Mouse (Mus musculus) heart, embryonic 14.5 days (tissue): ENCODE data around the gene Trim26. TPM values are rescaled to one million over a fixed set of nuclear protein-coding genes. Genes with fewer than 3 reads are reported as not detected.
"Not testable (repeated sequence)": the region's sequence is repeated elsewhere in the genome, so short reads cannot be mapped to it uniquely, and the experiment has no call there.

Source experiments
- ATAC-seq: fragments of 200-750 bp; cut with Nextera tagmentation; 2 replicates; pipeline ENCODE4 v1.8.0; 2017; ENCODE audit warnings: low read depth, moderate TSS enrichment; ENCODE audit not compliant: insufficient number of reproducible peaks, insufficient read depth, low FRiP score
- H3K27ac ChIP-seq, 2 experiments: fragments of 200-500 bp in 1 of 2; fragments of 300-500 bp in 1 of 2; sonication (generic) in 1 of 2; replicated peaks in 1 of 2; 2 replicates each; pipeline ENCODE4 v1.5.1; 2012 to 2014; ENCODE audit warnings: low read depth in 2 of 2, low read length in 2 of 2, control low read depth in 1 of 2, mild to moderate bottlenecking in 1 of 2, mixed read lengths in 1 of 2; ENCODE audit not compliant: control insufficient read depth in 1 of 2, insufficient read depth in 1 of 2
- H3K27me3 ChIP-seq: fragments of 300-500 bp; sonication (generic); 2 replicates; pipeline ENCODE4 v1.6.1; 2014; ENCODE audit warnings: mild to moderate bottlenecking, low read length, control low read depth; ENCODE audit not compliant: control insufficient read depth, insufficient read depth
- H3K36me3 ChIP-seq: fragments of 300-500 bp; sonication (generic); 2 replicates; pipeline ENCODE4 v1.6.1; 2014; ENCODE audit warnings: mild to moderate bottlenecking, control low read depth, low read length, mixed read lengths; ENCODE audit not compliant: control insufficient read depth, insufficient read depth
- H3K4me1 ChIP-seq, 2 experiments: fragments of 200-500 bp in 1 of 2; fragments of 300-500 bp in 1 of 2; sonication (generic) in 1 of 2; 2 replicates each; pipeline ENCODE4 v1.6.1; 2012 to 2014; ENCODE audit warnings: low read length in 2 of 2, control low read depth in 1 of 2, mixed read lengths in 1 of 2; ENCODE audit not compliant: control insufficient read depth in 2 of 2, insufficient read depth in 2 of 2
- H3K4me2 ChIP-seq: fragments of 300-500 bp; sonication (generic); 2 replicates; pipeline ENCODE4 v1.6.1; 2014; ENCODE audit warnings: mild to moderate bottlenecking, low read length
- H3K4me3 ChIP-seq, 2 experiments: fragments of 200-500 bp in 1 of 2; fragments of 300-500 bp in 1 of 2; sonication (generic) in 1 of 2; 2 replicates each; pipeline ENCODE4 v1.5.1; 2012 to 2014; ENCODE audit warnings: low read length in 2 of 2, mild to moderate bottlenecking in 2 of 2, control low read depth in 1 of 2, low read depth in 1 of 2, moderate library complexity in 1 of 2; ENCODE audit not compliant: control insufficient read depth in 1 of 2, insufficient read depth in 1 of 2
- H3K9ac ChIP-seq: fragments of 300-500 bp; sonication (generic); 2 replicates; pipeline ENCODE4 v1.6.1; 2014; ENCODE audit warnings: mild to moderate bottlenecking, low read length
- H3K9me3 ChIP-seq: fragments of 300-500 bp; sonication (generic); 2 replicates; pipeline ENCODE4 v1.6.1; 2016; ENCODE audit warnings: low read length, control low read depth; ENCODE audit not compliant: control insufficient read depth
- WGBS: fragments of 180-500 bp; shearing (Covaris S2); extraction: QIAGEN DNeasy Blood & Tissue Kit; methylation state at CpG from one replicate; pipeline ENCODE4 v1.1.7; 2014; 5-methylcytosine and 5-hydroxymethylcytosine counted together
- polyA plus RNA-seq: library from polyadenylated mRNA; unstranded; fragments of >200 nt; fragmentation: Nextera tagmentation; extraction: Ambion mirVana; gene quantifications from 2 replicates; pipeline ENCODE4 v1.2.1, GENCODE M21; 2014

Trim26 gene
- polyA plus RNA-seq, 1 experiment from 2014 or later: 18.8 TPM

DNA sequence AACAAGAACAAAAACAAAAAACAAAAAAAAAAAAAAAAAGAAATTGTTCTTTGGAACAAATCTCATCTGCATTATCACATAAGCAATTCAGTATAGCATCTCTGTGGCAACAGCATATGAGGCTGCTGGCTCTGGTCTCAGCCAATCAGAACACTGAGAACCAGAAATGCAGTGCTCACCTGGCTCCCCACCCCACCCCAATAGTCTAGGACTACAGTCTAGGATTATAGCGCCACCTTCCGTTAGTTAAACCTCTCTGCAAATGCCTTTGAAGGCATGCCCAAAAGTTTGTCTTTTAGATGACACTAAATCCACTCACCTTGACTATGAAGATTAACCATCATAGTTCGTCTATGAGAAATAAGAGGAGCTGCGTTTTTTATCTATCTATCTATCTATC is 11.4 kb upstream of the Trim26 start:
- H3K36me3 ChIP-seq: no peaks in the 10 kb centered on the region
- no peak overlapping the region for H3K4me2 ChIP-seq
- no peaks in the 10 kb centered on the region for H3K9me3 ChIP-seq
- H3K27ac ChIP-seq: no peak overlapping the region
- no peak overlapping the region for H3K4me3 ChIP-seq
- no peaks in the 10 kb centered on the region for H3K4me1 ChIP-seq
- peaks cover 4% of the 10 kb centered on the region; the same call in 1 of the 2 replicates for H3K27me3 ChIP-seq
- no peak overlapping the region for H3K9ac ChIP-seq
- WGBS: 23% methylated on average over 4 of the region's 4 CpGs
- ATAC-seq: no peak

DNA sequence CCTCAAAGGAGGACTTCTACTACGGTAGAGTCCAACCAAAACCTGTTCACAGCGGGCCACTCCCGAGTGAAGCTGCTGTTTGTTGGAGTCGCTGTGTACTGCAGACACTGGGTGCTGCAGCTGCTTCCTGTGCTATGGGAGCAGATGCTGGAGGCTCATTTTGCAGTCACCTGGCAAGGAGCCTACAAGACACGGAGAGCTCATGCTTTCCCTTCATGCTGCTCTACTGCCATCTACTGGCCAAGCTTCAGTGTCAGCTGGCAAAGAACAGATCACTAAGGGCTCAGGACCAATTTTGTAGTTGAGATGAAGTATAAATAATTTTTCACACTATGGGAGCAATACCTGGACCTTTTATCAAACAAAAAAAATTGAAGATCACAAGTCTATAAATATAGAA is 10.9 kb upstream of the Trim26 start:
- H3K4me3 ChIP-seq, H3K9ac ChIP-seq, H3K27me3 ChIP-seq, H3K4me1 ChIP-seq, H3K9me3 ChIP-seq, H3K27ac ChIP-seq, ATAC-seq, H3K4me2 ChIP-seq, H3K36me3 ChIP-seq: not testable (repeated sequence)
- 18% methylated on average over 5 of the region's 5 CpGs for WGBS

DNA sequence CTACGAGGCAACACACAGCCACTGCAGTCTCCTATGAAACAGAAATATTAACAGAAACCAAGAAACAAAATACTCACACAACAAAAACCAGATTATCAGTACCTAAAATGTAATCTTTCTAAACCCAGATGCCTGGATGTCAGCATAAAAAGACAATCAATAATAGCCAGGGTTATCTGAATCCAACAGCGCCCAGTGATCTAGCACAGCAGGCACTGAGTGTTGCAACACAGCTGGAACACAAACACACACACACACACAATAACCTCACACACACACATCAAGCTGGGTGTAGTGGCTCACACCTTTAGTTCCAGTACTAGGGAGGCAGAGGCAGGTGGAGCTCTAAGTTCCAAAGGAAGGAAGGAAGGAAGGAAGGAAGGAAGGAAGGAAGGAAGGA is 8.4 kb upstream of the Trim26 start:
- 74% methylated on average over 2 of the region's 2 CpGs for WGBS
- ATAC-seq: no peak
- H3K27ac ChIP-seq: no peak overlapping the region
- H3K4me1 ChIP-seq: no peaks in the 10 kb centered on the region
- no peaks in the 10 kb centered on the region for H3K9me3 ChIP-seq
- H3K27me3 ChIP-seq: peaks cover 4% of the 10 kb centered on the region; the same call in 1 of the 2 replicates
- no peaks in the 10 kb centered on the region for H3K36me3 ChIP-seq
- no peak overlapping the region for H3K4me2 ChIP-seq
- H3K4me3 ChIP-seq: no peak overlapping the region
- H3K9ac ChIP-seq: no peak overlapping the region

DNA sequence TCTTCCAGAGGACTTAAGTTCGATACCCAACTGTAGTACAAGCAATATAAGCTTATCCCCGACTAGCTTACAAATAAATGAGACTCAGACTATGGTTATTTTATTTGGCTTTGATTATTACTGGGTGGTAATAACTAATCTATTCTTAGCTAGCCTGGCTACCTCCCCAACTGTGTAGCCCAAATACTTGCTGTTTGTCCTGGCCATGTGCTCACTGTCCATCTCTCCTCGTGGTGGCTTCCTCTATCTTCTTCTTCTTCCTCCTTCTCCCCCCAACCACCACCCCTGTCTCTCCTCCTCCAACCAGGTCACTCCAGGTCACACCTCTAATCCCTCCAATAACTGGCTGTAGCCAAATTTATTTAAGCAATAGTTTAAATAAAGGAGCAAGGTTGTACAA is 6.5 kb upstream of the Trim26 start:
- no peaks in the 10 kb centered on the region for H3K9me3 ChIP-seq
- 58% methylated on average over 3 of the region's 3 CpGs for WGBS
- H3K36me3 ChIP-seq: no peaks in the 10 kb centered on the region
- peaks cover 4% of the 10 kb centered on the region; the same call in 1 of the 2 replicates for H3K27me3 ChIP-seq
- H3K4me1 ChIP-seq: no peaks in the 10 kb centered on the region
- H3K9ac ChIP-seq: no peak overlapping the region
- no peak overlapping the region for H3K4me2 ChIP-seq
- H3K4me3 ChIP-seq: no peak overlapping the region
- no peak overlapping the region for H3K27ac ChIP-seq
- ATAC-seq: no peak

DNA sequence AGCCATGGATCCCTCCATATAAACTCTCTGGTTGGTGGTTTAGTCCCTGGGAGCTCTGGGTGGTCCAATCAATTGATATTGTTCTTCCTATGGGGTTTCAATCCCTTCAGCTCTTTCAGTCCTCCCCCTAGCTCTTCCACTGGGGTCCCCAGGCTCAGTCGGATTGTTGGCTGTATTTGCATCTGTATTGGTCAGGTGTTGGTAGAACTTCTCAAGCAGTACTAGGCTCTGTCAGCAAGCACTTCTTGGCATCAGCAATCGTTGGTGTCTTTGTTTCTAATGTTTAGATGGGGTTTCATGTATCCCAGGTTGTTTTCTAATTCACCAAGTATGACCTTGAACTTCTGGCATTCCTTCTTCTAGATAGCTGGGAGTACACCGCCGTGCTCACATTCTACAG is 4.2 kb upstream of the Trim26 start:
- Histone ChIP-seq H3K27ac (no peak overlapping the region), H3K4me2 (no peak overlapping the region), H3K36me3 (no peaks in the 10 kb centered on the region), H3K9ac (no peak overlapping the region), H3K4me3 (no peak overlapping the region), H3K9me3 (no peaks in the 10 kb centered on the region), H3K27me3 (peaks cover 4% of the 10 kb centered on the region; the same call in 1 of the 2 replicates), H3K4me1 (peaks cover 6 to 8% of the 10 kb centered on the region in 2 experiments; a peak in 3 of 4 replicates)
- WGBS: 49% methylated on average over 4 of the region's 4 CpGs
- no peak for ATAC-seq

DNA sequence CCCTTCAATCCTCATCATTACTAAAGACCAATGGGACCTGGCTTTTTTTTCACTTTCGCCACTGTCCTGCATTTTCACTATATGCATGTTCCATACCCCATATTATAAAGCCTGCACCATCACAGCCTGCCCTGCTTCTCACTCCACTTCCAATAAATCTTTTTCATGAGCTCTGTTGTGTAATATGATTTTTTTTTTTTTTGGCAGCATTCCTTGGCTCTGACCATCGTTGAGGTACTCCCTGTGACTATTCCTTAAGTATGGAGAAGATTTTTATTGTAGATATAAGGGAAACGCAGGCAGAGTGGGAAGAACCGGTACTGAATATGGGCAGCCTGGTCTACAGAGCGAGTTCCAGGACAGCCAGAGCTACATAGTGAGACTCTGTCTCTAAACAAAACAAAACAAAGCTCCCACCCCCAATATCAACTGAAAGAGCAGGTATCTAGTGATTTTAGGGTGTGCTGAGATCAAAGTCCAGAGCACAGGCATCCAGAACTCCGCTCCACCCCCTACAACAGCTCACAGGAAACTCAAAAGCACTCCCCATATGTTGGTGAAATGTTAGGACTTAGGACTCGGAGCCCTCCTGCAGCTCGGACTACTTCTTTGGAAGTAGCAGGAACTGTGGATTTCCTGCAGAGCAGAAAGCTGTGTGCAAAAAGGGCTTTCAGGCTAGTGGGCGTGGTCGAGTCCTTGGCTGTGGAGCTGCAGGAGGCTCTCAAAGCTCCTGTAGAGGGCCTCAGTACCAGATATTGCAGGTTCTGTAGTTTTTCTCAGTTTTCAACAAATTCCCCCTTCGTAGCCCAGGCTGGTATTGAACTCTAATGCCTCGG is 1.1 kb upstream of the Trim26 start:
- Histone ChIP-seq H3K27ac (peak overlapping the region; percentile 83 to 93), H3K4me3 (peak overlapping the region; percentile 57 to 65; a peak in 3 of 4 replicates), H3K27me3 (no peaks in the 10 kb centered on the region), H3K9ac (peak overlapping the region; percentile 74), H3K36me3 (0 out of 2 replicates have a peak, but pooled peaks cover 3% of the 10 kb centered on the region), H3K4me1 (peaks cover 6 to 15% of the 10 kb centered on the region in 2 experiments; a peak in 3 of 4 replicates), H3K4me2 (peak overlapping the region; percentile 78), H3K9me3 (no peaks in the 10 kb centered on the region)
- 30% methylated on average over 12 of the region's 12 CpGs for WGBS
- ATAC-seq: no peak

DNA sequence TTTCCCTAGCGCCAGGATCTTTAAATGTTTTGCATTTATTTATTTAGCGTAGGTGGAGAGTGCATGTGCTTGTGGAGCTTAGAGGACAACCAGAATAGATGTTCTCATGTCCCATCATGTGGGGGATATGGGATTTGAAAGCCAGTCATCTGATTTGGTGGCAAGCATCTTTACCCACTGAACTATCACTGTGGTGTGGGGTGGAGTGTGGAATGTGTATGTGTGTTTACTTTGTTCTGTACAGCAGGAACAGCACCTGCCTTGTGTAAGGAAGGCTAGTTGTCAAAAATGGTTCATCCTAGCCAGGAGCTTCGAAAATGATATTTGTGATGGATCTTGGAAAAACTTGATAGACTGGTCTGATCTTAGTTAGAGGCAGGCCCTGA is 514 bp upstream of the Trim26 start:
- H3K4me1 ChIP-seq: peaks cover 6 to 15% of the 10 kb centered on the region in 2 experiments; a peak in 3 of 4 replicates
- H3K36me3 ChIP-seq: 0 out of 2 replicates have a peak, but pooled peaks cover 3% of the 10 kb centered on the region
- H3K9ac ChIP-seq: peak overlapping the region; percentile 74
- H3K9me3 ChIP-seq: no peaks in the 10 kb centered on the region
- peak overlapping the region; percentile 83 to 93 for H3K27ac ChIP-seq
- no peaks in the 10 kb centered on the region for H3K27me3 ChIP-seq
- peak overlapping the region; percentile 78 for H3K4me2 ChIP-seq
- no peak for ATAC-seq
- peak overlapping the region; percentile 57 to 65 for H3K4me3 ChIP-seq
- WGBS: 18% methylated on average over 3 of the region's 3 CpGs
